Mouse (Mus musculus) limb, embryonic 14.5 days (tissue): ENCODE measurements at regions not wholly inside any gene's neighbourhood (a gene's known extent, or its start where the extent isn't known, plus 50 kb on each side); places are given as distances from the start of the nearest gene placed in this dataset.

ENCODE experiments used
- ATAC-seq: fragments of 200-750 bp; cut with Nextera tagmentation; 2 replicates; pipeline ENCODE4 v1.8.0; 2017; ENCODE audit warnings: low read depth, moderate number of reproducible peaks, moderate TSS enrichment; ENCODE audit not compliant: low FRiP score
- DNase-seq: peaks from one replicate; pipeline ENCODE4 v3.0.0-alpha.2; 2015; ENCODE audit warnings: low spot score
- H3K27ac ChIP-seq: fragments of 300-500 bp; sonication (generic); replicated peaks from 2 replicates; pipeline ENCODE4 v1.5.1; 2014; ENCODE audit warnings: low read depth, mild to moderate bottlenecking, low read length, moderate library complexity, mixed read lengths
- H3K27me3 ChIP-seq: fragments of 300-500 bp; sonication (generic); 2 replicates; pipeline ENCODE4 v1.6.1; 2014; ENCODE audit warnings: low read length, mixed read lengths; ENCODE audit not compliant: control insufficient read depth, insufficient read depth
- H3K36me3 ChIP-seq: fragments of 300-500 bp; sonication (generic); 2 replicates; pipeline ENCODE4 v1.6.1; 2014; ENCODE audit warnings: mild to moderate bottlenecking, low read length, moderate library complexity, mixed read lengths; ENCODE audit not compliant: control insufficient read depth, insufficient read depth
- H3K4me1 ChIP-seq: fragments of 300-500 bp; sonication (generic); 2 replicates; pipeline ENCODE4 v1.6.1; 2014; ENCODE audit warnings: antibody characterized with exemption, low read length, mixed read lengths; ENCODE audit not compliant: control insufficient read depth, insufficient read depth
- H3K4me2 ChIP-seq: fragments of 300-500 bp; sonication (generic); replicated peaks from 2 replicates; pipeline ENCODE4 v1.6.1; 2014; ENCODE audit warnings: low read depth, mild to moderate bottlenecking, low read length, moderate library complexity; ENCODE audit not compliant: severe bottlenecking
- H3K4me3 ChIP-seq: fragments of 300-500 bp; sonication (generic); replicated peaks from 2 replicates; pipeline ENCODE4 v1.5.1; 2014; ENCODE audit warnings: low read length
- H3K9ac ChIP-seq: fragments of 300-500 bp; sonication (generic); 2 replicates; pipeline ENCODE4 v1.6.1; 2014; ENCODE audit warnings: mild to moderate bottlenecking, low read depth, low read length, moderate library complexity; ENCODE audit not compliant: severe bottlenecking
- H3K9me3 ChIP-seq: fragments of 300-500 bp; sonication (generic); 2 replicates; pipeline ENCODE4 v1.6.1; 2016; ENCODE audit warnings: low read length; ENCODE audit not compliant: control insufficient read depth
- POLR2A ChIP-seq: fragments of 200-500 bp; IDR thresholded peaks from 2 replicates; pipeline ENCODE4 v1.8.0; 2012; ENCODE audit warnings: inconsistent platforms, mild to moderate bottlenecking, moderate library complexity, borderline replicate concordance; ENCODE audit not compliant: insufficient read depth, insufficient read length; ENCODE audit errors: extremely low read depth
- WGBS: fragments of 180-500 bp; shearing (Covaris S2); extraction: QIAGEN DNeasy Blood & Tissue Kit; methylation state at CpG from one replicate; pipeline ENCODE4 v1.1.7; 2014; 5-methylcytosine and 5-hydroxymethylcytosine counted together

GRCm38 (mm10) chr6:64797600-64797999 lies 68.7 kb downstream of the Atoh1 start:
- H3K4me3 ChIP-seq, result no peak overlapping the region
- no peak for ATAC-seq
- no peak overlapping the region for H3K4me2 ChIP-seq
- H3K4me1 ChIP-seq, result no peaks in the 10 kb centered on the region
- H3K9me3 ChIP-seq, result no peaks in the 10 kb centered on the region
- WGBS, result 38% methylated on average over 3 of the region's 3 CpGs
- no peak for TF ChIP-seq POLR2A
- H3K36me3 ChIP-seq, result no peaks in the 10 kb centered on the region
- no peak overlapping the region for H3K9ac ChIP-seq
- no peaks in the 10 kb centered on the region for H3K27me3 ChIP-seq
- H3K27ac ChIP-seq, result no peak overlapping the region
- no peak for DNase-seq

GRCm38 (mm10) chr6:64798804-64799203 lies 69.9 kb downstream of the Atoh1 start:
- no peak for TF ChIP-seq POLR2A
- Histone ChIP-seq H3K9me3 (no peaks in the 10 kb centered on the region), H3K9ac (0 out of 2 replicates have a peak overlapping the region, but pooled peaks have one; percentile 32), H3K27ac (no peak overlapping the region), H3K36me3 (no peaks in the 10 kb centered on the region), H3K4me3 (peak overlapping the region; percentile 29; the same call in 1 of the 2 replicates), H3K4me2 (peak overlapping the region; percentile 66), H3K4me1 (no peaks in the 10 kb centered on the region), H3K27me3 (no peaks in the 10 kb centered on the region)
- ATAC-seq (no peak), DNase-seq (no peak)
- WGBS, result 66% methylated on average over 5 of the region's 5 CpGs

- peak overlapping the region; percentile 29 for H3K4me3 ChIP-seq
- 5% methylated on average over 22 of the region's 22 CpGs for WGBS
- H3K9me3 ChIP-seq, result no peaks in the 10 kb centered on the region
- ATAC-seq, result peak; percentile 74
- H3K27me3 ChIP-seq, result no peaks in the 10 kb centered on the region
- H3K4me2 ChIP-seq, result peak overlapping the region; percentile 66
- H3K36me3 ChIP-seq, result no peaks in the 10 kb centered on the region
- peak; percentile 5 for DNase-seq
- H3K9ac ChIP-seq, result peak overlapping the region; percentile 32; the same call in 1 of the 2 replicates
- H3K27ac ChIP-seq, result no peak overlapping the region
- TF ChIP-seq POLR2A, result no peak
- no peaks in the 10 kb centered on the region for H3K4me1 ChIP-seq
These were observed 70.5 kb downstream of the Atoh1 start for GRCm38 (mm10) chr6:64799306-64800001.

- no peaks in the 10 kb centered on the region for H3K9me3 ChIP-seq
- H3K9ac ChIP-seq, result no peak overlapping the region
- ATAC-seq (no peak), DNase-seq (no peak)
- no peak overlapping the region for H3K27ac ChIP-seq
- H3K4me2 ChIP-seq, result no peak overlapping the region
- no peaks in the 10 kb centered on the region for H3K4me1 ChIP-seq
- H3K27me3 ChIP-seq, result no peaks in the 10 kb centered on the region
- H3K36me3 ChIP-seq, result no peaks in the 10 kb centered on the region
- 61% methylated on average over 3 of the region's 3 CpGs for WGBS
- H3K4me3 ChIP-seq, result no peak overlapping the region
- TF ChIP-seq POLR2A, result no peak
These were observed 72.0 kb downstream of the Atoh1 start for GRCm38 (mm10) chr6:64800965-64801364.

- no peaks in the 10 kb centered on the region for H3K27me3 ChIP-seq
- no peak overlapping the region for H3K4me2 ChIP-seq
- DNase-seq, result no peak
- H3K4me3 ChIP-seq, result no peak overlapping the region
- no peak for ATAC-seq
- 71% methylated on average over 1 of the region's 1 CpGs for WGBS
- no peaks in the 10 kb centered on the region for H3K36me3 ChIP-seq
- H3K4me1 ChIP-seq, result no peaks in the 10 kb centered on the region
- no peak overlapping the region for H3K27ac ChIP-seq
- H3K9me3 ChIP-seq, result no peaks in the 10 kb centered on the region
- TF ChIP-seq POLR2A, result no peak
- H3K9ac ChIP-seq, result no peak overlapping the region
These were observed 86.2 kb downstream of the Atoh1 start for GRCm38 (mm10) chr6:64815115-64815514.

- Histone ChIP-seq H3K27me3 (no peaks in the 10 kb centered on the region), H3K9ac (no peak overlapping the region), H3K4me1 (no peaks in the 10 kb centered on the region), H3K36me3 (no peaks in the 10 kb centered on the region), H3K4me3 (no peak overlapping the region), H3K27ac (no peak overlapping the region), H3K9me3 (no peaks in the 10 kb centered on the region), H3K4me2 (no peak overlapping the region)
- ATAC-seq (no peak), DNase-seq (no peak)
- 82% methylated on average over 4 of the region's 4 CpGs for WGBS
- no peak for TF ChIP-seq POLR2A
These were observed 120.2 kb downstream of the Atoh1 start for GRCm38 (mm10) chr6:64849097-64849648.
